Mouse (Mus musculus) MEL (cell line): Measurements from ENCODE around the gene Tmem186. TPM values are rescaled to one million over a fixed set of nuclear protein-coding genes. Genes with fewer than 3 reads are reported as not detected.

Experiments used
- DNase-seq: peaks from one replicate; pipeline ENCODE4 v3.0.0; 2011; ENCODE audit warnings: low read depth, low spot score
- H3K27ac ChIP-seq: 2 replicates; pipeline ENCODE4 v1.5.1; 2012; ENCODE audit warnings: low read depth, mild to moderate bottlenecking, control low read depth, low read length, moderate library complexity; ENCODE audit not compliant: control insufficient read depth
- H3K27me3 ChIP-seq, 2 experiments: fragments of 150-350 bp in 1 of 2; sonication (generic) in 1 of 2; 2 replicates each; pipeline ENCODE4 v1.6.1; 2012; ENCODE audit warnings: low read length in 2 of 2, mild to moderate bottlenecking in 2 of 2, improper control_type of control experiment in 1 of 2, moderate library complexity in 1 of 2; ENCODE audit not compliant: insufficient read depth in 2 of 2, control insufficient read depth in 1 of 2
- H3K36me3 ChIP-seq, 2 experiments: 2 replicates each; pipeline ENCODE4 v1.6.1; 2012 to 2014; ENCODE audit warnings: low read length in 2 of 2, improper control_type of control experiment in 1 of 2, inconsistent platforms in 1 of 2, mild to moderate bottlenecking in 1 of 2; ENCODE audit not compliant: insufficient read depth in 2 of 2, control insufficient read depth in 1 of 2
- H3K4me1 ChIP-seq, 2 experiments: fragments of 150-350 bp in 1 of 2; sonication (generic) in 1 of 2; 2 replicates each; pipeline ENCODE4 v1.6.1; 2012; ENCODE audit warnings: low read length in 2 of 2, improper control_type of control experiment in 1 of 2, mild to moderate bottlenecking in 1 of 2; ENCODE audit not compliant: insufficient read depth in 2 of 2, control insufficient read depth in 1 of 2
- H3K4me3 ChIP-seq, 2 experiments: fragments of 150-350 bp in 1 of 2; sonication (generic) in 1 of 2; 2 replicates each; pipeline ENCODE4 v1.5.1; 2012; ENCODE audit warnings: low read depth in 2 of 2, low read length in 2 of 2, mild to moderate bottlenecking in 2 of 2, moderate library complexity in 2 of 2, control low read depth in 1 of 2, improper control_type of control experiment in 1 of 2; ENCODE audit not compliant: control insufficient read depth in 1 of 2, insufficient read depth in 1 of 2
- H3K79me2 ChIP-seq: 2 replicates; pipeline ENCODE4 v1.6.1; 2012; ENCODE audit warnings: mild to moderate bottlenecking, low read length, moderate library complexity; ENCODE audit not compliant: control insufficient read depth, poor library complexity, insufficient read depth
- H3K9ac ChIP-seq: 2 replicates; pipeline ENCODE4 v1.6.1; 2012; ENCODE audit warnings: low read depth, mild to moderate bottlenecking, control low read depth, low read length, moderate library complexity; ENCODE audit not compliant: control insufficient read depth, poor library complexity, severe bottlenecking
- H3K9me3 ChIP-seq: fragments of 150-350 bp; sonication (generic); replicated peaks from 2 replicates; pipeline ENCODE4 v1.6.1; 2012; ENCODE audit warnings: mild to moderate bottlenecking, low read length, improper control_type of control experiment, moderate library complexity; ENCODE audit not compliant: insufficient read depth
- CHD1 ChIP-seq: IDR thresholded peaks from 2 replicates; pipeline ENCODE4 v1.6.1; 2012; ENCODE audit warnings: low read depth, mild to moderate bottlenecking, inconsistent platforms, low read length, improper control_type of control experiment
- CHD2 ChIP-seq: IDR thresholded peaks from 2 replicates; pipeline ENCODE4 v1.6.1; 2011; ENCODE audit warnings: low read length, improper control_type of control experiment
- ELF1 ChIP-seq: IDR thresholded peaks from 2 replicates; pipeline ENCODE4 v1.6.1; 2014; ENCODE audit warnings: low read depth, mild to moderate bottlenecking, inconsistent platforms, low read length, improper control_type of control experiment, moderate library complexity
- ETS1 ChIP-seq: IDR thresholded peaks from 2 replicates; pipeline ENCODE4 v1.6.1; 2012; ENCODE audit warnings: low read depth, mild to moderate bottlenecking, inconsistent platforms, low read length, improper control_type of control experiment, moderate library complexity
- GATA1 ChIP-seq: IDR thresholded peaks from 2 replicates; pipeline ENCODE4 v1.6.1; 2011; ENCODE audit warnings: low read depth, low read length, improper control_type of control experiment
- HCFC1 ChIP-seq: IDR thresholded peaks from 2 replicates; pipeline ENCODE4 v1.6.1; 2012; ENCODE audit warnings: low read depth, mild to moderate bottlenecking, inconsistent platforms, low read length, improper control_type of control experiment, moderate library complexity
- MAFK ChIP-seq: IDR thresholded peaks from 2 replicates; pipeline ENCODE4 v1.6.1; 2011; ENCODE audit warnings: low read depth, mild to moderate bottlenecking, low read length, improper control_type of control experiment, borderline replicate concordance
- MEF2A ChIP-seq: IDR thresholded peaks from 2 replicates; pipeline ENCODE4 v1.6.1; 2014; ENCODE audit warnings: low read depth, mild to moderate bottlenecking, inconsistent platforms, low read length, improper control_type of control experiment; ENCODE audit not compliant: poor library complexity, insufficient replicate concordance, severe bottlenecking; ENCODE audit errors: extremely low read depth
- MXI1 ChIP-seq: IDR thresholded peaks from 2 replicates; pipeline ENCODE4 v1.6.1; 2011; ENCODE audit warnings: mild to moderate bottlenecking, low read depth, low read length, improper control_type of control experiment
- MYB ChIP-seq: IDR thresholded peaks from 2 replicates; pipeline ENCODE4 v1.6.1; 2011; ENCODE audit warnings: mild to moderate bottlenecking, low read depth, low read length, improper control_type of control experiment
- NELFE ChIP-seq: IDR thresholded peaks from 2 replicates; pipeline ENCODE4 v1.6.1; 2011; ENCODE audit warnings: low read depth, low read length, improper control_type of control experiment
- NRF1 ChIP-seq: IDR thresholded peaks from 2 replicates; pipeline ENCODE4 v1.6.1; 2014; ENCODE audit warnings: low read depth, mild to moderate bottlenecking, inconsistent platforms, low read length, improper control_type of control experiment, moderate library complexity; ENCODE audit not compliant: poor library complexity, insufficient read depth, severe bottlenecking
- POLR2AphosphoS2 ChIP-seq: IDR thresholded peaks from 2 replicates; pipeline ENCODE4 v1.6.1; 2011; ENCODE audit warnings: low read length, improper control_type of control experiment
- RAD21 ChIP-seq: IDR thresholded peaks from 2 replicates; pipeline ENCODE4 v1.6.1; 2011; ENCODE audit warnings: mild to moderate bottlenecking, low read depth, low read length, improper control_type of control experiment
- RCOR1 ChIP-seq: IDR thresholded peaks from 2 replicates; pipeline ENCODE4 v1.6.1; 2012; ENCODE audit warnings: low read depth, mild to moderate bottlenecking, inconsistent platforms, low read length, improper control_type of control experiment
- SIN3A ChIP-seq: IDR thresholded peaks from 2 replicates; pipeline ENCODE4 v1.6.1; 2012; ENCODE audit warnings: low read length, improper control_type of control experiment, inconsistent platforms
- SMC3 ChIP-seq: IDR thresholded peaks from 2 replicates; pipeline ENCODE4 v1.6.1; 2011; ENCODE audit warnings: low read depth, low read length, improper control_type of control experiment
- TCF12 ChIP-seq: IDR thresholded peaks from 2 replicates; pipeline ENCODE4 v1.6.1; 2014; ENCODE audit warnings: low read depth, mild to moderate bottlenecking, inconsistent platforms, low read length, improper control_type of control experiment, moderate library complexity
- UBTF ChIP-seq: IDR thresholded peaks from 2 replicates; pipeline ENCODE4 v1.6.1; 2012; ENCODE audit warnings: low read depth, mild to moderate bottlenecking, inconsistent platforms, low read length, improper control_type of control experiment, moderate library complexity, borderline replicate concordance; ENCODE audit not compliant: insufficient read depth
- USF1 ChIP-seq: IDR thresholded peaks from 2 replicates; pipeline ENCODE4 v1.6.1; 2014; ENCODE audit warnings: low read depth, mild to moderate bottlenecking, inconsistent platforms, low read length, improper control_type of control experiment, moderate library complexity
- USF2 ChIP-seq, 2 experiments: IDR thresholded peaks; 2 replicates each; pipeline ENCODE4 v1.6.1; 2011 to 2012; ENCODE audit warnings: improper control_type of control experiment in 2 of 2, low read length in 2 of 2, borderline replicate concordance in 1 of 2, inconsistent platforms in 1 of 2, low read depth in 1 of 2, mild to moderate bottlenecking in 1 of 2; ENCODE audit not compliant: insufficient read depth in 1 of 2
- ZNF384 ChIP-seq: IDR thresholded peaks from 2 replicates; pipeline ENCODE4 v1.6.1; 2012; ENCODE audit warnings: low read depth, mild to moderate bottlenecking, inconsistent platforms, low read length, improper control_type of control experiment
- polyA plus RNA-seq, 2 experiments: library from polyadenylated mRNA; stranded (reverse) in 1 of 2; unstranded in 1 of 2; fragments of >175 nt in 1 of 2; fragments of >200 nt in 1 of 2; gene quantifications; 2 replicates each; pipeline versions ENCODE4 v1.2.1 to v1.2.4; 2012; ENCODE audit warnings: low replicate concordance in 2 of 2, low read depth in 1 of 2; ENCODE audit not compliant: insufficient read length in 2 of 2, insufficient read depth in 1 of 2, missing spikeins in 1 of 2
- total RNA-seq: library from RNA; depleted of rRNA; stranded (reverse); fragments of 300-350 nt; gene quantifications from 2 replicates; pipeline ENCODE4 v1.2.3, GENCODE M21; 2012

Tmem186 gene
- total and polyA plus RNA-seq, 3 experiments, result 18.9 to 99.9 (median 22.5) TPM

- TF ChIP-seq SMC3 (peak; percentile 89), GATA1 (no peak), MEF2A (no peak), MXI1 (0 out of 2 replicates have a peak, but pooled peaks have one; percentile 1), RCOR1 (no peak), SIN3A (peak; percentile 25; the same call in 1 of the 2 replicates), MYB (no peak), NELFE (no peak), POLR2AphosphoS2 (no peak), HCFC1 (no peak), NRF1 (no peak)
Observed at GRCm38 (mm10) chr16:8686121-8686870, 48.8 kb upstream of the Tmem186 start (continued).

GRCm38 (mm10) chr16:8685087-8685486 is 47.6 kb upstream of the Tmem186 start:
- Histone ChIP-seq H3K79me2 (no peaks in the 10 kb centered on the region), H3K36me3 (peaks cover under 1 to 11% of the 10 kb centered on the region in 2 experiments; a peak in 3 of 4 replicates), H3K27ac (no peak overlapping the region), H3K4me3 (no peak overlapping the region), H3K9me3 (no peaks in the 10 kb centered on the region), H3K27me3 (no peaks in the 10 kb centered on the region), H3K9ac (no peak overlapping the region), H3K4me1 (peaks cover 0 to 19% of the 10 kb centered on the region in 2 experiments; a peak in 2 of 4 replicates)
- no peak for DNase-seq
- no peak for TF ChIP-seq USF1
- TF ChIP-seq CHD2, result no peak
- TF ChIP-seq MAFK, result no peak
- TF ChIP-seq SMC3, result no peak
- no peak for TF ChIP-seq POLR2AphosphoS2
- no peak for TF ChIP-seq ELF1
- no peak for TF ChIP-seq ETS1
- TF ChIP-seq ZNF384, result no peak

GRCm38 (mm10) chr16:8680470-8680869 is 43.0 kb upstream of the Tmem186 start, which contains the start of gene Gm5767:
Gene Gm5767, plus strand, starts transcription at chr16:8680770.
- no peak within 1 kb of the TSS for H3K27ac ChIP-seq
- no peak for DNase-seq
- H3K79me2 ChIP-seq, result no peaks in the 10 kb centered on the region
- H3K4me1 ChIP-seq, result peaks cover 13 to 30% of the 10 kb centered on the region in 2 experiments
- H3K27me3 ChIP-seq, result no peaks in the 10 kb centered on the region
- TF ChIP-seq GATA1 (no peak), NRF1 (no peak), UBTF (no peak), HCFC1 (no peak), RAD21 (no peak), USF2 (IDR thresholded peaks at IDR 0.05; ENCODE audit: borderline replicate concordance in 1 of 2, insufficient read depth in 1 of 2, low read depth in 1 of 2, low read length in 2 of 2) (no peak), TCF12 (no peak), CHD1 (no peak)
- no peaks in the 10 kb centered on the region for H3K9me3 ChIP-seq
- no peak within 1 kb of the TSS for H3K9ac ChIP-seq
- H3K4me3 ChIP-seq, result no peak within 1 kb of the TSS
- peaks cover 0 to 23% of the 10 kb centered on the region in 2 experiments; a peak in 2 of 4 replicates for H3K36me3 ChIP-seq
